Mouse (Mus musculus): Measurements from ENCODE around the gene Arhgef7.

DNA sequence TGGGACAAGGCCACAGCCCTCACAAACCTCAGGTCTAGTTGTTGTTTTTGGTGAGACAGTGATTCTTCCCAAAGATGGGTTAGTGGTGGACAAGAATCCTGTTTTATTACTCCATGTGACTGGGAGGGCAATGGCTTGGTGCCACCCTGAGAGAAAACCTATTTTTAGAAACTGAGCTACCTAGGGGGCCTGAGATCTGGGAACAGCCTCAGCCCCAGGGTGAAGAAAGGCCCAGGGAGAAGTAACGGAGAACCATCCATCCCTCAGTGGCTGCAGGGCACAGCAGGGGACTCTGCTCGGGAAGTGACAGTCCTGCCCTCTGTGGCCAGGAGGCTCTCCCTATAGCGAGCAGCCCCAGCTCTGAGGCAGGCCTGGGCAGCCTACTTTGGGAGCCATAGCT lies 19.8 kb upstream of the Arhgef7 start:
- no peak for TF ChIP-seq POLR2A (IDR thresholded peaks at IDR 0.05; ENCODE audit: insufficient read depth, low read length)
- no peak for TF ChIP-seq CTCF (IDR thresholded peaks at IDR 0.05; ENCODE audit: low read depth, low read length)
- TF ChIP-seq EP300 (IDR thresholded peaks at IDR 0.05; ENCODE audit: insufficient read depth, low read depth, low read length): no peak
